ENCODE assay signal across 12 mouse cellular contexts in genomic region chr2:84811880-84812279, GRCm38 (mm10). TPM values are rescaled to one million over a fixed set of nuclear protein-coding genes. Genes with fewer than 3 reads are reported as not detected.
A peak's percentile ranks its signal among the peaks of the same experiment; 100 is the strongest.
DNase-seq lines count a peak whose midpoint lies in the region; ATAC-seq lines count a peak whose summit lies in the region.
"Had no signal": no experiment of that assay in that cellular context is flagged by ENCODE, and none has a peak within 500 bp of the region (broad histone marks: within the 10 kb centered on the region; RNA-seq: fewer than 3 reads in every experiment).

No protein-coding gene starts in this region.

- no peaks in the 10 kb centered on the region for H3K9me3 ChIP-seq in hindbrain, embryonic 15.5 days
- no peaks in the 10 kb centered on the region for H3K9me3 ChIP-seq in hindbrain, embryonic 14.5 days (ENCODE audit: control insufficient read depth, low read length)
- no peaks in the 10 kb centered on the region for H3K9me3 ChIP-seq in forebrain, embryonic 15.5 days
- no peaks in the 10 kb centered on the region for H3K9me3 ChIP-seq in forebrain, embryonic 16.5 days (ENCODE audit: control insufficient read depth, low read length)

- H3K4me1 ChIP-seq in hindbrain, embryonic 15.5 days (replicated peaks): peaks cover 5% of the 10 kb centered on the region; the same call in 1 of the 2 replicates
- H3K4me1 ChIP-seq in hindbrain, embryonic 14.5 days (replicated peaks; ENCODE audit: control insufficient read depth, insufficient read depth, low read length): no peaks in the 10 kb centered on the region
- peaks cover 5% of the 10 kb centered on the region for H3K4me1 ChIP-seq in forebrain, embryonic 15.5 days
- peaks cover 6% of the 10 kb centered on the region; the same call in 1 of the 2 replicates for H3K4me1 ChIP-seq in forebrain, embryonic 16.5 days (replicated peaks; ENCODE audit: control insufficient read depth, insufficient read depth, low read length)

- 0 out of 2 replicates have a peak, but pooled peaks have one; percentile 30 for ATAC-seq in hindbrain, embryonic 15.5 days (ENCODE audit: low FRiP score, low read depth)
- ATAC-seq in hindbrain, embryonic 14.5 days (ENCODE audit: low FRiP score): no peak
- ATAC-seq in erythroblast, adult 5-6 weeks (replicated peaks; ENCODE audit: low FRiP score, poor library complexity, severe bottlenecking): peak; percentile 85
- ATAC-seq in forebrain, embryonic 15.5 days (replicated peaks): no peak
- ATAC-seq in forebrain, embryonic 16.5 days: no peak

- no peak overlapping the region for H3K4me2 ChIP-seq in hindbrain, embryonic 15.5 days
- H3K4me2 ChIP-seq in hindbrain, embryonic 14.5 days (replicated peaks): no peak overlapping the region
- H3K4me2 ChIP-seq in forebrain, embryonic 15.5 days (replicated peaks): no peak overlapping the region
- H3K4me2 ChIP-seq in forebrain, embryonic 16.5 days (ENCODE audit: low read length): no peak overlapping the region

- H3K9ac ChIP-seq in hindbrain, embryonic 15.5 days: no peak overlapping the region
- no peak overlapping the region for H3K9ac ChIP-seq in hindbrain, embryonic 14.5 days
- H3K9ac ChIP-seq in forebrain, embryonic 15.5 days (replicated peaks): no peak overlapping the region
- H3K9ac ChIP-seq in forebrain, embryonic 16.5 days (replicated peaks; ENCODE audit: low read depth, low read length): no peak overlapping the region

- no peak overlapping the region for H3K27ac ChIP-seq in hindbrain, embryonic 15.5 days (replicated peaks)
- no peak overlapping the region for H3K27ac ChIP-seq in hindbrain, embryonic 14.5 days
- no peak overlapping the region for H3K27ac ChIP-seq in forebrain, embryonic 15.5 days (replicated peaks)
- H3K27ac ChIP-seq in forebrain, embryonic 16.5 days (ENCODE audit: low read length): no peak overlapping the region

- no peaks in the 10 kb centered on the region for H3K36me3 ChIP-seq in hindbrain, embryonic 15.5 days
- H3K36me3 ChIP-seq in hindbrain, embryonic 14.5 days (replicated peaks; ENCODE audit: control insufficient read depth, insufficient read depth): no peaks in the 10 kb centered on the region
- H3K36me3 ChIP-seq in forebrain, embryonic 15.5 days: no peaks in the 10 kb centered on the region
- no peaks in the 10 kb centered on the region for H3K36me3 ChIP-seq in forebrain, embryonic 16.5 days (ENCODE audit: control insufficient read depth, insufficient read depth)

- no peak overlapping the region for H3K4me3 ChIP-seq in hindbrain, embryonic 15.5 days
- no peak overlapping the region for H3K4me3 ChIP-seq in hindbrain, embryonic 14.5 days (replicated peaks; ENCODE audit: low read length)
- no peak overlapping the region for H3K4me3 ChIP-seq in forebrain, embryonic 15.5 days
- no peak overlapping the region for H3K4me3 ChIP-seq in forebrain, embryonic 16.5 days (replicated peaks; ENCODE audit: low read length)

- no peak for DNase-seq in hindbrain, embryonic 14.5 days (ENCODE audit: low spot score)
- DNase-seq in liver: peak; percentile 93
- peak; percentile 74 to 89 for DNase-seq in spleen, postnatal 36 days (ENCODE audit: low spot score in 2 of 2)
- no peak for DNase-seq in gastrocnemius, adult 18-20 months (ENCODE audit: low spot score)
- DNase-seq: cerebellum, postnatal 14 days; forebrain, postnatal 0 days; kidney, adult 8-10 months had no signal

- H3K27me3 ChIP-seq in hindbrain, embryonic 15.5 days: no peaks in the 10 kb centered on the region
- H3K27me3 ChIP-seq in hindbrain, embryonic 14.5 days (ENCODE audit: control insufficient read depth, insufficient read depth, low read length): no peaks in the 10 kb centered on the region
- H3K27me3 ChIP-seq in forebrain, embryonic 15.5 days: no peaks in the 10 kb centered on the region
- no peaks in the 10 kb centered on the region for H3K27me3 ChIP-seq in forebrain, embryonic 16.5 days (replicated peaks; ENCODE audit: control insufficient read depth, insufficient read depth, low read length)

- WGBS in hindbrain, embryonic 15.5 days: 91% methylated on average over 7 of the region's 7 CpGs
- 90% methylated on average over 7 of the region's 7 CpGs for WGBS in hindbrain, embryonic 14.5 days
- 89% methylated on average over 7 of the region's 7 CpGs for WGBS in forebrain, embryonic 15.5 days
- WGBS in forebrain, embryonic 16.5 days: 92% methylated on average over 7 of the region's 7 CpGs

RNA-seq across cellular contexts. Expression of gene Smtnl1, which starts 10.6 kb away (rescaled TPM):
- not detected in 2 replicates for polyA plus RNA-seq in hindbrain, embryonic 15.5 days (2015; fragmentation: Nextera tagmentation; extraction: Ambion mirVana)
- polyA plus RNA-seq in hindbrain, embryonic 14.5 days (2014; fragmentation: Nextera tagmentation; extraction: Ambion mirVana): not detected in 2 replicates
- total RNA-seq in erythroblast, adult 5-6 weeks (2015; ENCODE audit: low replicate concordance): not detected in 2 replicates
- 2.0 TPM in 1 of 2 replicates, not detected in the other for total RNA-seq in erythroblast, adult 5-6 weeks (2017; ENCODE audit: low replicate concordance)
- total RNA-seq in gastrocnemius, adult 18-20 months (2021): 100 to 1,000 TPM; 104 to 119 TPM
- polyA plus RNA-seq in forebrain, embryonic 15.5 days (2015; fragmentation: Nextera tagmentation; extraction: Ambion mirVana): 0.14 TPM in 1 of 2 replicates, not detected in the other
- polyA plus RNA-seq in forebrain, embryonic 16.5 days (2015; fragmentation: Nextera tagmentation; extraction: Ambion mirVana): not detected in 2 replicates
- polyA plus RNA-seq: activated CD4-positive, CD25-positive, alpha-beta regulatory T cell, adult 4 months had no signal

RNA-seq across cellular contexts. Expression of gene Ube2l6, which starts 13.3 kb away (rescaled TPM):
- 23.2 and 26.7 TPM in 2 replicates for polyA plus RNA-seq in hindbrain, embryonic 15.5 days (2015; fragmentation: Nextera tagmentation; extraction: Ambion mirVana)
- polyA plus RNA-seq in hindbrain, embryonic 14.5 days (2014; fragmentation: Nextera tagmentation; extraction: Ambion mirVana): 18.6 and 24.0 TPM in 2 replicates
- total RNA-seq in erythroblast, adult 5-6 weeks (2015; ENCODE audit: low replicate concordance): 974 and 1,000 TPM in 2 replicates
- total RNA-seq in erythroblast, adult 5-6 weeks (2017; ENCODE audit: low replicate concordance): 826 and 843 TPM in 2 replicates
- 1 to 10 TPM; 2.9 to 3.7 TPM for total RNA-seq in gastrocnemius, adult 18-20 months (2021)
- polyA plus RNA-seq in forebrain, embryonic 15.5 days (2015; fragmentation: Nextera tagmentation; extraction: Ambion mirVana): 20.4 and 20.9 TPM in 2 replicates
- 21.2 and 28.1 TPM in 2 replicates for polyA plus RNA-seq in forebrain, embryonic 16.5 days (2015; fragmentation: Nextera tagmentation; extraction: Ambion mirVana)

RNA-seq across cellular contexts. Expression of gene Timm10, which starts 14.9 kb away (rescaled TPM):
- 73.4 and 75.2 TPM in 2 replicates for polyA plus RNA-seq in hindbrain, embryonic 15.5 days (2015; fragmentation: Nextera tagmentation; extraction: Ambion mirVana)
- polyA plus RNA-seq in hindbrain, embryonic 14.5 days (2014; fragmentation: Nextera tagmentation; extraction: Ambion mirVana): 75.8 and 83.3 TPM in 2 replicates
- 28.6 and 43.9 TPM in 2 replicates for total RNA-seq in erythroblast, adult 5-6 weeks (2015; ENCODE audit: low replicate concordance)
- total RNA-seq in erythroblast, adult 5-6 weeks (2017; ENCODE audit: low replicate concordance): 5.2 and 22.2 TPM in 2 replicates
- 10 to 100 TPM; 38.2 to 57.8 TPM for total RNA-seq in gastrocnemius, adult 18-20 months (2021)
- 61.4 and 66.5 TPM in 2 replicates for polyA plus RNA-seq in forebrain, embryonic 15.5 days (2015; fragmentation: Nextera tagmentation; extraction: Ambion mirVana)
- 58.0 and 69.5 TPM in 2 replicates for polyA plus RNA-seq in forebrain, embryonic 16.5 days (2015; fragmentation: Nextera tagmentation; extraction: Ambion mirVana)

RNA-seq across cellular contexts. Expression of gene Slc43a1, which starts 26.8 kb away (rescaled TPM):
- polyA plus RNA-seq in hindbrain, embryonic 15.5 days (2015; fragmentation: Nextera tagmentation; extraction: Ambion mirVana): 2.3 and 2.4 TPM in 2 replicates
- polyA plus RNA-seq in hindbrain, embryonic 14.5 days (2014; fragmentation: Nextera tagmentation; extraction: Ambion mirVana): 1.5 and 1.6 TPM in 2 replicates
- total RNA-seq in erythroblast, adult 5-6 weeks (2015; ENCODE audit: low replicate concordance): 756 and 864 TPM in 2 replicates
- total RNA-seq in erythroblast, adult 5-6 weeks (2017; ENCODE audit: low replicate concordance): 516 and 701 TPM in 2 replicates
- 10 to 100 TPM; 11.0 to 12.7 TPM for total RNA-seq in gastrocnemius, adult 18-20 months (2021)
- polyA plus RNA-seq in forebrain, embryonic 15.5 days (2015; fragmentation: Nextera tagmentation; extraction: Ambion mirVana): 2.5 and 3.4 TPM in 2 replicates
- 2.6 and 3.1 TPM in 2 replicates for polyA plus RNA-seq in forebrain, embryonic 16.5 days (2015; fragmentation: Nextera tagmentation; extraction: Ambion mirVana)

RNA-seq across cellular contexts. Expression of gene Serping1, which starts 36.6 kb away (rescaled TPM):
- polyA plus RNA-seq in hindbrain, embryonic 15.5 days (2015; fragmentation: Nextera tagmentation; extraction: Ambion mirVana): 39.5 and 47.3 TPM in 2 replicates
- 36.2 and 36.3 TPM in 2 replicates for polyA plus RNA-seq in hindbrain, embryonic 14.5 days (2014; fragmentation: Nextera tagmentation; extraction: Ambion mirVana)
- 4.2 and 7.3 TPM in 2 replicates for total RNA-seq in erythroblast, adult 5-6 weeks (2015; ENCODE audit: low replicate concordance)
- total RNA-seq in erythroblast, adult 5-6 weeks (2017; ENCODE audit: low replicate concordance): 2.1 and 3.1 TPM in 2 replicates
- 10 to 100 TPM; 50.8 to 72.0 TPM for total RNA-seq in gastrocnemius, adult 18-20 months (2021)
- polyA plus RNA-seq in forebrain, embryonic 15.5 days (2015; fragmentation: Nextera tagmentation; extraction: Ambion mirVana): 21.7 and 25.4 TPM in 2 replicates
- polyA plus RNA-seq in forebrain, embryonic 16.5 days (2015; fragmentation: Nextera tagmentation; extraction: Ambion mirVana): 25.0 and 26.9 TPM in 2 replicates
- polyA plus RNA-seq: activated CD4-positive, CD25-positive, alpha-beta regulatory T cell, adult 4 months had no signal

Comparison
In these comparisons a context has a peak if more than half of its experiments do, and no peak if none do; other contexts are left out.
1. ATAC-seq: peak in hindbrain, embryonic 15.5 days (single experiment) and erythroblast, adult 5-6 weeks (single experiment); none in hindbrain, embryonic 14.5 days (single experiment), forebrain, embryonic 15.5 days (single experiment) and forebrain, embryonic 16.5 days (single experiment).
2. DNase-seq: peak in liver (single experiment) and spleen, postnatal 36 days (2 of 2); none in hindbrain, embryonic 14.5 days (single experiment) and gastrocnemius, adult 18-20 months (single experiment).